Mouse (Mus musculus) liver, adult 2 months (tissue): ENCODE data around the gene Gpr62. TPM values are rescaled to one million over a fixed set of nuclear protein-coding genes. Genes with fewer than 3 reads are reported as not detected.

ENCODE experiments used
- DNase-seq: peaks from one replicate; pipeline ENCODE4 v3.0.0-alpha.2; 2011; ENCODE audit warnings: low read depth, low spot score; ENCODE audit errors: extremely low read depth
- H3K27ac ChIP-seq: fragments of 200-500 bp; replicated peaks from 2 replicates; pipeline ENCODE4 v1.5.1; 2012; ENCODE audit warnings: low read depth, mild to moderate bottlenecking, control low read depth, inconsistent platforms, low read length; ENCODE audit not compliant: insufficient read depth
- H3K27me3 ChIP-seq: fragments of 200-500 bp; 2 replicates; pipeline ENCODE4 v1.6.1; 2012; ENCODE audit warnings: mild to moderate bottlenecking, moderate library complexity, low read length, inconsistent platforms; ENCODE audit not compliant: control insufficient read depth, insufficient read depth
- H3K36me3 ChIP-seq: fragments of 200-500 bp; 2 replicates; pipeline ENCODE4 v1.6.1; 2012; ENCODE audit warnings: low read length, inconsistent platforms; ENCODE audit not compliant: control insufficient read depth, insufficient read depth
- H3K4me1 ChIP-seq: fragments of 200-500 bp; 2 replicates; pipeline ENCODE4 v1.6.1; 2011; ENCODE audit warnings: low read length; ENCODE audit not compliant: control insufficient read depth, insufficient read depth
- H3K4me3 ChIP-seq: fragments of 200-500 bp; 2 replicates; pipeline ENCODE4 v1.5.1; 2011; ENCODE audit warnings: low read depth, mild to moderate bottlenecking, control low read depth, low read length, moderate library complexity; ENCODE audit not compliant: insufficient read depth
- H3K79me2 ChIP-seq: fragments of 200-500 bp; 2 replicates; pipeline ENCODE4 v1.6.1; 2012; ENCODE audit warnings: inconsistent platforms, mild to moderate bottlenecking, low read length, moderate library complexity; ENCODE audit not compliant: control insufficient read depth, insufficient read depth
- H3K9ac ChIP-seq: fragments of 200-500 bp; 2 replicates; pipeline ENCODE4 v1.6.1; 2012; ENCODE audit warnings: low read depth, mild to moderate bottlenecking, control low read depth, inconsistent platforms, low read length
- CTCF ChIP-seq: fragments of 200-500 bp; IDR thresholded peaks from 2 replicates; pipeline ENCODE4 v1.5.1; 2011; ENCODE audit warnings: low read depth, low read length, control low read depth
- POLR2A ChIP-seq: fragments of 200-500 bp; IDR thresholded peaks from 2 replicates; pipeline ENCODE4 v1.6.1; 2011; ENCODE audit warnings: low read length, control low read depth; ENCODE audit not compliant: insufficient read depth; ENCODE audit errors: extremely low read depth
- WGBS: fragments of 180-500 bp; shearing (Covaris S2); methylation state at CpG from one replicate; pipeline ENCODE4 v1.1.7; 2018; 5-methylcytosine and 5-hydroxymethylcytosine counted together
- polyA plus RNA-seq: library from polyadenylated mRNA; depleted of rRNA; stranded (reverse); fragments of >200 nt; gene quantifications from 2 replicates; pipeline ENCODE4 v1.2.3, GENCODE M21; 2012
- total RNA-seq: library from RNA; depleted of rRNA; stranded (reverse); fragments of >200 nt; gene quantifications from 2 replicates; pipeline ENCODE4 v1.2.3, GENCODE M21; 2014

Gpr62 gene
- total and polyA plus RNA-seq, 2 experiments = not detected

DNA sequence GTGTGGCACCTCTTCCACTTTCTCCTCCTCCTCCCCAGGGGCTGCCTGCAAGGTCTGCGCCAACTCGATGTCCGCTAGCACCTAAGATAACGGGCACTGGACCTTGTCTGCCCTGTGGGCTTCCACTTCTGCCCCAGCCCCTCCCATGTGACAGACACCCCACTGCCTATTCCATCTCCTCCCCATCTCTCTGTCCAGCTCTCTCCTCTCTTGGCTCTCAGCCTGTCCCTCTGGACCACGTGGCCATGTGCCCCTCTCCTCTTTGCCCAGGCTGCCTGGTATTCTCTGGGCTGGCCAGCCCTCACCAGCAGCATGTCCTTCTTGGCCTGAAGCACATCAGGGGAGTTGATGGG, 8.0 kb upstream of the Gpr62 start:
- DNase-seq = no peak
- H3K4me3 ChIP-seq = no peak overlapping the region
- H3K9ac ChIP-seq = no peak overlapping the region
- peaks cover 16% of the 10 kb centered on the region for H3K4me1 ChIP-seq
- peaks cover 3% of the 10 kb centered on the region; the same call in 1 of the 2 replicates for H3K79me2 ChIP-seq
- 86% methylated on average over 5 of the region's 5 CpGs for WGBS
- no peaks in the 10 kb centered on the region for H3K27me3 ChIP-seq
- no peak for TF ChIP-seq CTCF
- TF ChIP-seq POLR2A = no peak
- no peak overlapping the region for H3K27ac ChIP-seq
- no peaks in the 10 kb centered on the region for H3K36me3 ChIP-seq

DNA sequence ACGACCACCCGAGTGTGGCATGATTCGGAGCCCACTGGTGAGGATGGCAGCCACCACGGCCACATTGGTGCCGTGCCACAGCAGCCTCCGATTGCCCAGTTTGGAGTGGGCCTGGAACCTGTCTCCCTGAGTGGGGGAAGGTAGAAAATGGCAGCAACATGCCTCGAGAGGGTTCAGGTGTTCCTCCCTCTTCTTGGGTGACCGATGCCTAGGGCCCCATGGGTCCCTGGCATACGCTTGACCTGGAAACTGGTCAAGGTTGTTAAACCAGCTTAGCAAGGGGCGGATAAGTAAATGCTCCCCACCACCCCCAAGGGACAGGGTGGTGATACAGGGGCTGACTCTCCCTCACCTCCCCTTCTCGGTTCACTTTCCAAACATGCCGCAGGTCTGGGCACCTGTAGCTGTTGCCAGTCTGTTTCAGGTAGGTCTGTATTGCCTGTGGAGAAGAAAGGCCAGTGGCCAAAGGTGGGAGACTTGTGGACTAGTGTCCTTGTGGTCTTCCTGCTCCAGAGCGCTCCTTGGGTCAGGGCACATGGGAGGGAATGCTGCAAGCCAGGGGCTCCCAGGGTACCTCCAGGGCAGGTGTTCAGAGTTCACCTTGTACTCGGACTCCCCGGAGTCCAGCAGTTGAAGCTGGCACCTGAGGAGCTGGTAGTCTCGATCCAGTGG, 7.5 kb upstream of the Gpr62 start:
- no peak for DNase-seq
- no peak overlapping the region for H3K4me3 ChIP-seq
- H3K79me2 ChIP-seq = peaks cover 2% of the 10 kb centered on the region; the same call in 1 of the 2 replicates
- H3K4me1 ChIP-seq = peaks cover 16% of the 10 kb centered on the region
- WGBS = 93% methylated on average over 16 of the region's 16 CpGs
- no peaks in the 10 kb centered on the region for H3K36me3 ChIP-seq
- no peak overlapping the region for H3K27ac ChIP-seq
- no peak overlapping the region for H3K9ac ChIP-seq
- no peaks in the 10 kb centered on the region for H3K27me3 ChIP-seq
- TF ChIP-seq POLR2A (no peak), CTCF (no peak)

DNA sequence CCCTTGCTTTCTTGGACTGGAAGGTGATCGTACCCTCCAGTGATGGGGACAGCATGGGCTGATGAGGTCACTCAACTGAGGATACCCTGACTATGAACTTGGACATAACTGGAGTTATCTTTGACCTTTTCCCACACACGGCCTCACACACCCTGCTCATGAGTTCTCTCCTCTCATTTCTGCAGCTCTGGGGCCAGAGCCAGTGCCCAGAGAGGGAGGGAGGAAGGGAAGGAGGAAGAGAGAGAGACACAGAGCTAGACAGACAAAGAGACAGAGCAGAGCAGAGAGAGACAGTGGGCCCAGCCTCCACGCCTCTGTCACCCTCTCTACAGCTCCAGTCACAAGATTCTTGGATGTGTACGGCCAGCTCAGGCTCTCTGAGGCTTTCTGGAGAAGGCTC, 6.6 kb upstream of the Gpr62 start:
- H3K27me3 ChIP-seq = no peaks in the 10 kb centered on the region
- H3K36me3 ChIP-seq = no peaks in the 10 kb centered on the region
- no peak for TF ChIP-seq CTCF
- no peak for TF ChIP-seq POLR2A
- H3K9ac ChIP-seq = no peak overlapping the region
- no peaks in the 10 kb centered on the region; the same call in 1 of the 2 replicates for H3K79me2 ChIP-seq
- 69% methylated on average over 4 of the region's 4 CpGs for WGBS
- no peak overlapping the region for H3K4me3 ChIP-seq
- DNase-seq = peak; percentile 28
- no peak overlapping the region for H3K27ac ChIP-seq
- H3K4me1 ChIP-seq = peaks cover 10% of the 10 kb centered on the region; the same call in 1 of the 2 replicates

DNA sequence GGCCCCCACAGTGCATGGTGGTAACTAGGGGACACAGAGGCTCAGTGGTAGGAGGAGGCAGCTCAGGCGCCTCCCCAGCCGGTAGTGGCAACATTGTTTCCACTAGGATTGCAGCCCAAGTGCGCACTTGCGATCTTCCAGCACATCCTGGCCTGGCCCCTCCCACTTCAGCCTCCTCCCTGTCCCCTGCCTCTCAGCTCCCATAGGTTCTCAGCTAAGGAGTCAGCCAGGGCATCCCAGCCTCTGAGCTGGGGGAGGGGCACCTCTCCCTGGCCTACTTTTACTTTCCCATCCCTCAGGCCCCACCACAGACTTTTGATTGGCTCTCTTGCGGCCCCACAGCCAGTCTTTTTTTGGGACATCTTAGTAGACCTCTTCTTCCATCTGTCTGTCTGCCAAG, 6.2 kb upstream of the Gpr62 start:
- WGBS = 76% methylated on average over 5 of the region's 5 CpGs
- Histone ChIP-seq H3K79me2 (no peaks in the 10 kb centered on the region; the same call in 1 of the 2 replicates), H3K4me3 (peak overlapping the region; percentile 24; the same call in 1 of the 2 replicates), H3K9ac (0 out of 2 replicates have a peak overlapping the region, but pooled peaks have one; percentile 16), H3K4me1 (peaks cover 10% of the 10 kb centered on the region; the same call in 1 of the 2 replicates), H3K27ac (peak overlapping the region; percentile 27; the same call in 1 of the 2 replicates), H3K36me3 (no peaks in the 10 kb centered on the region), H3K27me3 (no peaks in the 10 kb centered on the region)
- DNase-seq = peak; percentile 26
- no peak for TF ChIP-seq POLR2A
- no peak for TF ChIP-seq CTCF

DNA sequence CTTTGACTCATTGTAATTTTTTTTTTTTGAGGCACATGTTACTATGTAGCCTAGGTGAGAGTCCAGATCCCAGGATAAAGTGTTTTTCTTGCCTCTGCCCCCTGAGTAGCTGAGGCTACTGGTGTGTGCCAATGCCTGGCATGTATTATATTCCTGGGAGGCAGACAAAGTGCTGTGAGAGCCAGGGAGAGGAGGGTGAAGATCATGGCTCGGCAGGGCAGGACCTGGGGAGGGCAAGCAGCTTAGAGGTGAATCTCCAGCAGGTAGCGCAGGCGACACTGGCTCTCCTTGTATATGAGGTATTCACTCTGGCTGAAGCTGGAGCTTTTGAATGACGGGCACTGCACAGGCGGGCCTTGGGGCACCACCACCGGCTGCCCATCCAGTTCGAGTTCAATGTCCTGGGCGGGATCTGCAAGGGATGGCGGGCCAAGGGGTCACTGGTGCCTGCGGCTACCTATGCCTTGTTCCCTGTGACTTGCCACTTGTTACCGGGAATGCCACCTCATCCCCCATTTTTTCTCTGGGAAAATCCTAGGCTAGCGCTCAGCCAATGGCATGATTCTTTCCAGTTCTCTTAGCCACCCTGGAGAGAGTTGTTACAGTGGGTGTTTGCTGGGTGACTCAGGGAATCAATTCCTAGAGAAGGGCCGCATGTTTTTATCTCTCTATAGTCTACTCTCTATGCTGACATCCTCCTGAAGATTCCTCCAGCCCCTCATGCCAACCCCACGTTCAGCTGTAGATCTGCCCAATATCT, 5.4 kb upstream of the Gpr62 start:
- H3K27ac ChIP-seq = peak overlapping the region; percentile 27; the same call in 1 of the 2 replicates
- no peaks in the 10 kb centered on the region for H3K27me3 ChIP-seq
- H3K79me2 ChIP-seq = no peaks in the 10 kb centered on the region; the same call in 1 of the 2 replicates
- WGBS = 85% methylated on average over 14 of the region's 14 CpGs
- H3K4me1 ChIP-seq = peaks cover 10% of the 10 kb centered on the region; the same call in 1 of the 2 replicates
- no peak overlapping the region for H3K9ac ChIP-seq
- DNase-seq = no peak
- H3K36me3 ChIP-seq = no peaks in the 10 kb centered on the region
- no peak for TF ChIP-seq CTCF
- TF ChIP-seq POLR2A = no peak
- H3K4me3 ChIP-seq = no peak overlapping the region

DNA sequence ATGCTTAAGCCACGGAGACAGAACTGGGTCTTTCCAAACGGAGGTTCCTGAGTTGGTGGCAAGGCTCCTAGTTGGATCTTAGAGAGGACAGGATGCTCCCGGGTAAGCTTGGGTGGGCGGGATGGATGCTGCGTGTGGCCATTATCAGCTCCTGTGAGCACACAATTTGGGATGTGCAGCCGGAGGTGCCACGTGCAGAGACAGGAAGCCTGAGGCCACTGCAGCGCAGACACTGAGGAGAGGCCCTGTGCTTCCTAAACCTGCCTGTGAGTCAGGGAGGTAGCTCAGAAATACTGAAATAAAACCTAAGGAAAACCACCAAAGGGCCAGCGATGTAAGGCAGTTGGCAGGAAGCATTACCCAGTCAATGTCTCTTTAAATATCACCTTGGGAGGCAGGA, 4.0 kb upstream of the Gpr62 start:
- Histone ChIP-seq H3K27ac (no peak overlapping the region), H3K4me3 (no peak overlapping the region), H3K79me2 (no peaks in the 10 kb centered on the region; the same call in 1 of the 2 replicates), H3K4me1 (peaks cover 2% of the 10 kb centered on the region; the same call in 1 of the 2 replicates), H3K27me3 (no peaks in the 10 kb centered on the region), H3K36me3 (no peaks in the 10 kb centered on the region), H3K9ac (no peak overlapping the region)
- 69% methylated on average over 9 of the region's 9 CpGs for WGBS
- TF ChIP-seq POLR2A = no peak
- TF ChIP-seq CTCF = no peak
- no peak for DNase-seq
